Mouse (Mus musculus): ENCODE data around the gene Kmt2a.
"Not testable (repeated sequence)": the region's sequence is repeated elsewhere in the genome, so short reads cannot be mapped to it uniquely, and the experiment has no call there.

Gene Kmt2a

GRCm38 (mm10) chr9:44819920-44820827, 60.9 kb downstream of the Kmt2a start:
- DNase-seq (ENCODE audit: extremely low spot score, low spot score): no peak

DNA sequence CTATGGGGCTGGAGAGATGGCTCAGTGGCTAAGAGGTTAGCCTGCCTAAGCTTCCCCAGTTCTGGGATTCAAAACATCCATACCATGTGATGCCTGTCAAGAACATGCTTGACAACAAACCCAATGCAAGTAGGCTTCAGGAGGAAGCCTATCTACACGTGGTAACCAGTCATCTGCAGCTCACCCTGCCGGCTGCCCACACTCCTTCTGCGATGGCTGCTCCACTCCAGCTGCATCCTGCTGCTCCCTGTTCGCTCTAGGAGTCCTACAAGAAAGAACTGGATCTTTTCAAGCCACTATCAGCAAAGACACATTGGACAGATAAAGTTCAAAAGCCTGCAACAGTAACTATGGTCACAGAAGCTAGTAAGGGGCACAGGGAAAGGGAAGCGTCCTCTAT, 63.6 kb downstream of the Kmt2a start:
- DNase-seq (ENCODE audit: extremely low spot score, low spot score): no peak

DNA sequence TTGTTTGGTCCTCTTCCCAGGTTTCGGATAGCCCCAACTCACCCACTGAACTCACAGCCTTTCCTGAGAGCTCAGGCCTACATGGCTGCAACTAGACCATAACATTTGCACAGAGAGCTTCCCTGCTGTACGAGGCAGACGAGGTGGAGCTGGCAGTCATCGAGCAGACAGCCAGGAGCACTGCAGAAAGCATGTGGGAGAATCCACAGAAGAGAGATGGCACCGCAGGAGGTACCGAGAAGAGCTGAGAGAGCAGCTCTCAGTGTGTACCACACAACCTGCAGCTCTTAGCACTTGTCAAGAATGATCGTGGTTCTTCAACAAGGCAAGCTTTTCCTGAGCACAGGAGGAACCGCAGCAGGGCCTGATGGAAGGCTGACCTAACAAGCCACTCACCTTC, 66.9 kb downstream of the Kmt2a start:
- DNase-seq (ENCODE audit: extremely low spot score, low spot score): no peak

- no peak for DNase-seq (ENCODE audit: extremely low spot score, low spot score)
Measured at GRCm38 (mm10) chr9:44810316-44810715, 70.8 kb downstream of the Kmt2a start.

DNA sequence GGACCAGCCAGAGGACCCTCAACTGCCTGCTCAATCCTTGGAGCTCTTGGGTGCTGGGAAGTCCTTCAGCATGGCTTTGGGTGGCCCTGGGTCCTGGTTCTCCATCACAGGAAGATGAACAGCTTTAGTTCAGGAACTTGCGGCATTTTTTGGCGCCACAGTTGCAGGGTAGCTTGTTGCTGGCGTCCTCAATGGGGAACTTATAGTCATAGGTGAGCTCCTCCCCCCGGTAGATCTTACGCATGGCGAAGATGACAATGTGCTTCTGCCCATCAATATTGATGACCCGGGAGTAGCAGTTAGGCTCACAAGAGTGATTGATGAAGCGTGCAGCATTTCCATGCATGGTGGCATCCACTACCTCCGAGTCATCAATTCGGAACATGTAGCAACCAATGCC, 73.3 kb downstream of the Kmt2a start:
- no peak for DNase-seq (ENCODE audit: extremely low spot score, low spot score)

DNA sequence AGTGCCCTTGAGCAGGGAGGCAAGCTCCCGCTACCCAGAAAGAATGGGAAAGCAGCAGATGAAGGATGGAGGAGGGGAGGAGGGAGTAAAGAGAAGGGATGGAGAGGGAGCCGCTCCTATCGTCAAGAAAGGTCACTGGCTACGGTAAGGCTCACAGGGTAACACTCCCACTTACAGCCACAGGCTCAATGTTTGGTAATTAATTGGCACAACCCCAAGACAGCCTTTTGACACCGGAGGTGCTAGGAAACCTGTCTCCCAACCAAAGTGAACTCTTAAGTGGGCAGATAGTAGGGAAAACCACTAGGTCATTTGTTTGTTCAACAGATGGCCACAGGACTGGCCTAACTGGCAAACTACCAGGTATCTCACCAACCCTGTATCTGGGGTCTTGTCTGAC, 74.0 kb downstream of the Kmt2a start:
- no peak for DNase-seq (ENCODE audit: extremely low spot score, low spot score)

DNA sequence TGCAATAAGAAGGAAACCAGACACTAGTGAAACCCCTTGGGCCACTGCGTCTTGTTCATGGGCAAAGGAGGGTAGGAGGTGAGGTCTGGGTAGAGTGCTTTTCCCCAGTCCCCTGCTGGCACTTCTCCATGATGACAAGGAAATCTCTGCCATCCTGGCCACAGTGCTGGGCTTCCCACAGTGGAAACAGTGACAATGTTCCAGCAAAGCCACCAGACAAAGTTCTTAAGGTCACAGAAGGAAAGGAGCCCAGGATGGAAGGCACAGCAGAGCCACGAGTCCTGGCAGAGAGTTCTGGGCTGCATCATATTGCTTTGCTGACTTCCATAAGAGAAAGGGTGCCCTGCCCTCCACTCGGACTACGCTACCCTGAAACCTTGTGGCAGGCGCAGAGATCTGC, 75.6 kb downstream of the Kmt2a start:
- DNase-seq (ENCODE audit: extremely low spot score, low spot score): no peak

- no peak for DNase-seq (ENCODE audit: extremely low spot score, low spot score)
Measured at GRCm38 (mm10) chr9:44804678-44805077, 76.4 kb downstream of the Kmt2a start.

GRCm38 (mm10) chr9:44802808-44803450, 78.2 kb downstream of the Kmt2a start, which contains the start of gene Ttc36:
Gene Ttc36, minus strand, starts transcription at chr9:44803072.
- no peak for DNase-seq (ENCODE audit: extremely low spot score, low spot score)

- DNase-seq (ENCODE audit: extremely low spot score, low spot score): no peak
Measured at GRCm38 (mm10) chr9:44801669-44802068, 79.4 kb downstream of the Kmt2a start.

DNA sequence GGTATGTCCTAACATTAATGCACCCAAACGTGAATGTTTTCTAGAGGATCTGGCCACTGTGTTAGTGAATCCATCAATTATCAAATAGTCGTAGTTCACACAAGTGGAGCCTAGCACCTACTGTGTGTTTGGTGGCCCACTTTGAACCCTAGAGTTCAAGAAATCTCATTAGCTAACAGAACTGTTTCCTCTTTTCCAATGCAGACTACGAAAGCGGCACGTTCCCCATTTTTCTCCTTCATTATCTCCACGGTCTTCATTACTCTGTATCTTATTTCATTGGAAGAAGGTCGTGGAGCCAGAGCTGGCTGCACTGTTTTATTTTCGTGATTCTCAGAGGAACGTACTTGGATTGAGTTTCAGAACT, 81.2 kb downstream of the Kmt2a start:
- no peak for DNase-seq (ENCODE audit: extremely low spot score, low spot score)

DNA sequence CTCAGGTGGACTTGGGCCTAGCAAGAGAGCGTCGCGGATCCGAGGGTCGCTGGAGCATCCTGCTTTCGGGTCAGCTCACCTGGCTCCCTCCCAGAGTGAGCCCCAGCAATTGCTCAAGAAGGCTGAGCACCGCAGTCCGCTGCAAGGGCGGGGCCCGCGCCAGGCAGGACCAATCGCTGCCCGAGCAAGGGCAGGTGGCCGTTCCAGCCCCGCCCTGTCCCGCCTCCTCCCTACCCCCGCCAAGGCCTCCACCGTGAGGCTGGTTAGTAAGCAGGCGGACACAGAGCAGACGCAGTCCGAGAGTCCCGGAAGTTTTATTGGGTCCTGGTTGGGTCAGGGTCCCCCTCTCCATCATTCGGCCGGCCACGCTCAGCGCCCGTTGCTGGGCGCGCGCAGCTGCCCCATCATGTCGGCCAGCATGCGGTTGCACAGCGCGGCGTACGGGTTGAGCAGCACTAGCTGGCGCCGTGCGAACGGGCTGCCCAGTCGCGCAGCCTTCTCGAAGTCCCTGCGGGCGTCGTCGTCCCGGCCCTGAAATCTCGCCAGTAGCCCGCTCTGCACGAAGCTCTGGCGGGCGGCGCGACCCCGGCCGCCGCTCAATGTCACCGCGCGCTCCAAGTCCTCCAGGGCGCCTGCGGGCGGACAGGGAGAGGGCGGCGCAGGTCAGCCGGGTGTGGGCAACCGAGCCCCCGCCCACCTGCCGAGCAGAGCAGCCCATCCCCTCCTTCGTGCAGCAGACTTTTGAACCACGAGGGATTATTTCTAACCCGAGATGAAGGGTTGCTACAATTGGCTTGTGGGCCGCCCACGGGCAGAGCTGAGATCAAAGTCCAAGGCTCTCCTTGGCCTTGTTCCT, 81.8 kb downstream of the Kmt2a start, which contains the start of gene Tmem25:
Gene Tmem25, minus strand, starts transcription at position 206 of the 856 bp plus-strand sequence.
- peak; percentile 87 for DNase-seq (ENCODE audit: extremely low spot score, low spot score)

GRCm38 (mm10) chr9:44798298-44798697, 82.8 kb downstream of the Kmt2a start:
- no peak for DNase-seq (ENCODE audit: extremely low spot score, low spot score)

- DNase-seq (ENCODE audit: extremely low spot score, low spot score): no peak
Measured at GRCm38 (mm10) chr9:44792842-44793241, 88.3 kb downstream of the Kmt2a start.

DNA sequence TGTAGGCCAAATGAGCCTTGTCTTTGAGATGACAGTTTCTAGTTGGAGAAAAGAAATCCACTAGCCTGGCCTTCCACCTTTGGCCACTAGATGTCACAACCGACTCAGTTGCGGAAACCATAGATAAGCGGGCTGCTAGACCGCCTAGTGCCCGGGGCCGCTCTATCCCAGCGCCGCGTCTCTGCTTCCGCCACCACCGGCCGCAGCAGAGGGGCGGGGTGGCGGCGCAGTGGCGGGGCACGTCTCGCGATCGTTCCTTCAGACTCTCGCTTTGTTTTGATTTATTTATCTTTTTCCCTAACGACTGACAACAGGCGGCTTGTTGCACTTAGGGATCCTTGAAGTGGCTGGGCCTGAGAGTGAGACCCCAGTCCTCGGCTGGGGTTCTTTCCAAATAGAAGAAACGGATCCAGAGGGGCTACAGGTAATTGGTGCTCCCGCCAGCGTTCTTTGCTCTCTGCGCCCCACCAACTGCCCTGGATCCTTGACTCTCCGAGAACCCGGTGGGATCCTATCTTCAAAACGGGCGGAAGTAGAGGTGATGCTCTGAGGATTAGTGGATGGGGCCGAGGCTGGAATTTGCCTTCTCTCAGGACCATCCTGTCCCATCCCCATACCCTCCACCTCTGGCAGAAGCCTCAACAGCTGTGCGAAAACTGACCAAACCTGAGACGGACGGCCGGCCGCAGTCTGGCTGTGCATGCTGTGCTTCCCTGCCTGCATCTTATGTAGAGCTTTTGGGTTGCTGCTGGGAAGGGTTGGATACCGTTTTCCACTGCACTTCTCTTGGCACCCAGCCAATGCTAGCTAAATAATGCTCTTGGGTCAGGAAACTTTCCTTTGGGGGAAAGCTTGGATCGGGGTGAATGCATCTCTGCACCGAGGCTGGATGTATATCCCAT, 108.1 kb downstream of the Kmt2a start:
- peak; percentile 92 for DNase-seq (ENCODE audit: extremely low spot score, low spot score)

DNA sequence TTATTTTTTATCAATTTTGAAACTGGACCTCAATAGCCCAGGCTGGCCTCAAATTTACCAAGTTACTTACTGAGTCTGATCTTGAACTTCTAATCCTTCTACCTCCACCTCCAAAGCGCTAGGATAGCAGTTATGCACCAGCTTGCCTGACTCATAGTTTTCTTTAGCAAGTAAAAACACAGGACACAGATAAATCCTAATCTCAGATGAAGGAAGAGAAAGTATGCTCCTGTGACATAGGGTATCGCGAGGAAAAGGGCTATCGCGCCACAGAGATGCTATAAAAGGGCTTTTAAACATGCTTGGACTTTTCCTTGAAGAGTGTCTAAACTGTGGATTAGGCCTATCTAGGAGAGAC, 108.7 kb downstream of the Kmt2a start:
- DNase-seq (ENCODE audit: extremely low spot score, low spot score): no peak

DNA sequence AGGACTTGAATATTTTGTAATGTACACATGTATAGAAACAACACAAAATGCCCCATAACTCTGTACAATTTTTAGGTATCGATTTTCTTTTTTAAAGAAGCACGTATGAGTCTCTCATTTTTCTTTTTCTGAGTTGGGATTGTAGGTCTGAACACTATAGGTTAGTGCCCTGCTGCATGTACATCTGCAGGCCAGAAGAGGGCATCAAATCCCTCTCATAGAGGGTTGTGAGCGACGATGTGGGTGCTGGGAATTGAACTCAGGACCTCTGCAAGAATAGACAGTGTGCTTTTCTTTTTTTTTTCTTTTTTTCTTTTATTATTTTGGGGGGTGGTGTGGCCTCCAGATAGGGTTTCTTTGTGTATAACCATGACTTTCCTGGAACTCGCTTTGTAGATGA, 109.7 kb downstream of the Kmt2a start:
- no peak for DNase-seq (ENCODE audit: extremely low spot score, low spot score)

DNA sequence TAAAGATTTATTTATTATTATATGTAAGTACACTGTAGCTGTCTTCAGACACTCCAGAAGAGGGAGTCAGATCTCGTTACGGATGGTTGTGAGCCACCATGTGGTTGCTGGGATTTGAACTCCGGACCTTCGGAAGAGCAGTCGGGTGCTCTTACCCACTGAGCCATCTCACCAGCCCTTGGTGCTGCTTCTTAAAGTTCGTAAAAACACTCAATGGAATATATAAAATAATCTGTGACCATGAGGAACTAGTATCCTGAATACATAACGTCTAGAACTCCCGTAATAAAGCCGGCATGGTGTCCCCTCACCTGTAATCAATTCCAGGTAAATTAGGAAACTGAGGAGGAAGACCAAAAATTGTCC, 113.1 kb downstream of the Kmt2a start:
- DNase-seq (ENCODE audit: extremely low spot score, low spot score): not testable (repeated sequence)

DNA sequence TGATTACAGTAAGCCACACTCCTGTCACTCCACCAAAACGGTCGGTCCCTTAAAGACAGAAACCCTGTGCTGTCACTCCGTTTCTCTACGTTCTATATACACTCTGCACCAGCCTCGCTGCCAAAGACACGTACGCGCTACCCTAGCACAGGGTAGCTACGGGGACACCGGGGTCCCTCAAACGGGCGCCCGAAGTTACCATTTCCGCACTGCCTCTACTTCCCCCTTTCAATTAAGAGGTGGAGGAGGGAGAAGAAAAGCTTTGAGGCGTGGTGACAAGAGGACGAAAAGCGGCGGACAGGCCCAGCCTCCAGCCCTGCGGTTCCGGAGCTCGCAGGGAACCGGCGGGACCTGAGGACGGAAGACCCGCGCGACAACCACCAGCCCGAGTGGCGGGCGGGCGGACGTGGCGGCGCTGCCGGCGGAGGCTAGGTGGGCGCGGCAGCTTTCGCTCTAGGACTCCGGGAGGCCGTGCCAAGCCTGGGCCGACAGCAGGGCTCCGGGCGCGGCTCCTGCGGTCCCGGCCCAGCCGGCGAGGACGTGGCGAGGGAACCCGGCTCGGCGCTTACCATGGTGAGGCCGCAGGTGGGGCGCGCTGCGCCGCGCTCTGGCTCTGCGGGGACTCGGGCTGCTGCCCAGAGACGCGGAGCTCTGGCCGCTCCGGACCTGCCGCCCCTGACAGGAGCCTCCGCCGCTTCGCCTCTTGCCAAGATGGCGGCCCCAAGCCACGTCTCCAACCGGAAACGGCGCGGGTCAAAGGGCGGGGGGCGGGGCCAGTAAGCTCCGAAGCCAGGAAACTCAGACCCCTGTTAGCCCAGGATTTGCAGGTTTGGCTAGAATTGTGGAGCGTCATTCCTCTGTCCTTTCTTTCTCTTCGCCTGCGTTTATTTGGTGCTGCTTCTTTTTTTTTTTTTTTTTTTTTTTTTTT, 113.7 kb downstream of the Kmt2a start, which contains the start of the genes Arcn1 and Ift46:
Gene Arcn1, minus strand, starts transcription at position 745 of the 928 bp plus-strand sequence.
Gene Ift46, plus strand, starts transcription at position 808 of the 928 bp plus-strand sequence.
- DNase-seq (ENCODE audit: extremely low spot score, low spot score): peak; percentile 94

DNA sequence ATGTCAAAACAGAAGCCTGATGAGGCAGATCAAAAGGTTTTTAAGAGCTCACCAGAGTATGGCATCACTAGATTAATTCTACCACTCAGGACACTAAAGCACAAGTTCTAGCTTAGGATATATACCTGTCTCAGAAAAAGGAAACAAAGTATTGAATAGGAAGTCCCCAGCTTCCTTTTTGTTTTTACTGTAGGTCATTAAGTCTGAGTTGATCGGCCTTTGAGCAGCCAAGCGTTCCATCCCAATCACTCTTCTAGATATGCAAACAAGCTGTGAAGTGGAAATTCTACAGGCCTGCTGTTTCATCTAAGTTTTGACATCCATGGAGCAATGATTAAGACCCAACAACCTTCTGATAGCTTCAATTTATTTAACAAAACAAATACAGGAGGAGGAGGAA, 120.2 kb downstream of the Kmt2a start:
- DNase-seq (ENCODE audit: extremely low spot score, low spot score): no peak
